Mouse (Mus musculus) Muller cell, postnatal 12 days (primary cell): ENCODE data around the gene Taar7a.

Experiments
- DNase-seq: peaks from one replicate; pipeline ENCODE4 v3.0.0-alpha.2; 2015; ENCODE audit errors: inconsistent ontology term

The Taar7a gene

DNA sequence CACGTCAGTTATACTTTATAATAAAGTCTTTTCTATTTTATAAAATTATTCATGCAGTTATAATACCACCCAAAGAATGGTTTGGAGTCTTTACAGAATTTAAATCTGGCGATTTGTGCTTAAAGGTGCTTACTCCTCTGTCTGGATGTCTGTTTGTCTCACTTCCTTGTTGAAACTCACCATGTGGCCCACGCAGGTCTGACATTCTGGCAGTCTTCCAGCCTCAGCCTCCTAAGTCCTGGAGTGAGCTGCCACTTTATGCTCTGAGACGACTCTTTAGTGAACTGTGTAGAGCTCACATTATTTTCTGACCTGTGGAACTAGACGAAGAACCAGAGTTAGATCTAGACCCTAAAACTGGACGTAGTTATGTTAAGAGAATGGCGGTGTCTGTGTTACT lies 45.3 kb downstream of the Taar7a start:
- no peak for DNase-seq

DNA sequence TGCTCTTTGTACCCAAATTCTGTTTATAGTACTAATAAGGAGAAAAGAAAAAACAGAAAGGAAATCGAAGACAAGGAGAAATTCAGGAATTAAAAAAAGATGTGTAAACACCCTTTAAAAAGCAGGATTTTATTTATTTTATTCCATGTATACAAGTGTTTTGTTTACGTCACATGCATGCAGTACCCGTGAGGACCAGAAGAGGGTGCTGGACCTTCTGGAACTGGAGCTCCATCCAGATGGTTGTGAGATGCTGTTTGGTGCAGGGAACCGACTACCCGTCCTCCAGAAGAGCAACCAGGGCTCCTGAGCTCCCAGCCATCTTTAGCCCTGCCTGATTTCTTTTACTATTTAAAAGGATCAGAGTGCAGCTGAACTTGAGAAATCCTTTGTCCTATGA lies 50.8 kb downstream of the Taar7a start:
- no peak for DNase-seq
